Mouse (Mus musculus) erythroid progenitor cell, adult 5-6 weeks (primary cell): ENCODE results near the gene Gabarap. TPM values are rescaled to one million over a fixed set of nuclear protein-coding genes. Genes with fewer than 3 reads are reported as not detected.
"Not testable (repeated sequence)": the region's sequence is repeated elsewhere in the genome, so short reads cannot be mapped to it uniquely, and the experiment has no call there.

ENCODE experiments used
- ATAC-seq: replicated peaks from 2 replicates; pipeline ENCODE4 v1.8.0; 2016; ENCODE audit warnings: moderate number of reproducible peaks, mild to moderate bottlenecking, moderate TSS enrichment, inconsistent platforms; ENCODE audit not compliant: poor library complexity, low FRiP score, severe bottlenecking
- total RNA-seq, 2 experiments: library from RNA; stranded (forward) in 1 of 2; stranded (reverse) in 1 of 2; fragments of 150-400 nt in 1 of 2; fragments of 186-747, 209-891 nt in 1 of 2; gene quantifications; 2 replicates each; pipeline versions ENCODE4 v1.2.3 to v1.2.4; 2015 to 2017; ENCODE audit warnings: low replicate concordance in 2 of 2

Gene Gabarap
- total RNA-seq (2015; ENCODE audit: low replicate concordance): 393 and 394 TPM in 2 replicates
- total RNA-seq (2017; ENCODE audit: low replicate concordance): 161 and 239 TPM in 2 replicates

- peak; percentile 75 for ATAC-seq
These were observed at the start of gene Gabarap for GRCm38 (mm10) chr11:69990850-69991691. Gene Gabarap (plus strand): TSS chr11:69991143.

- ATAC-seq: no peak
These were observed 45.7 kb upstream of the Gabarap start for GRCm38 (mm10) chr11:69945216-69945615.

GRCm38 (mm10) chr11:69945997-69946891 lies 44.7 kb upstream of the Gabarap start:
- ATAC-seq: peak; percentile 69

- ATAC-seq: peak; percentile 20
These were observed 43.4 kb upstream of the Gabarap start for GRCm38 (mm10) chr11:69947337-69948065.

- peak; percentile 74 for ATAC-seq
These were observed 42.7 kb upstream of the Gabarap start, which contains the start of gene Slc2a4 for GRCm38 (mm10) chr11:69948066-69948762. Gene Slc2a4 (minus strand): TSS chr11:69948188.

GRCm38 (mm10) chr11:69948763-69949150 lies 42.2 kb upstream of the Gabarap start:
- ATAC-seq: peak; percentile 61

- ATAC-seq: no peak
These were observed 40.0 kb upstream of the Gabarap start for GRCm38 (mm10) chr11:69950807-69951459.

- no peak for ATAC-seq
These were observed 38.7 kb upstream of the Gabarap start for GRCm38 (mm10) chr11:69952274-69952673.

- ATAC-seq: no peak
These were observed 37.6 kb upstream of the Gabarap start for GRCm38 (mm10) chr11:69953267-69953915.

GRCm38 (mm10) chr11:69955618-69956017 lies 35.3 kb upstream of the Gabarap start:
- not testable (repeated sequence) for ATAC-seq

- ATAC-seq: no peak
These were observed 34.7 kb upstream of the Gabarap start for GRCm38 (mm10) chr11:69956218-69956617.

GRCm38 (mm10) chr11:69960616-69961015 lies 30.3 kb upstream of the Gabarap start:
- no peak for ATAC-seq

GRCm38 (mm10) chr11:69961841-69962240 lies 29.1 kb upstream of the Gabarap start:
- no peak for ATAC-seq

- no peak for ATAC-seq
These were observed 26.2 kb upstream of the Gabarap start, which contains the start of gene Cldn7 for GRCm38 (mm10) chr11:69964650-69965270. Gene Cldn7 (plus strand): TSS chr11:69964779.

- no peak for ATAC-seq
These were observed 25.5 kb upstream of the Gabarap start for GRCm38 (mm10) chr11:69965271-69966005.

- no peak for ATAC-seq
These were observed 24.7 kb upstream of the Gabarap start for GRCm38 (mm10) chr11:69966006-69966859.
